Comparison of ENCODE assay signal across 1 mouse cellular context in the genomic region with DNA sequence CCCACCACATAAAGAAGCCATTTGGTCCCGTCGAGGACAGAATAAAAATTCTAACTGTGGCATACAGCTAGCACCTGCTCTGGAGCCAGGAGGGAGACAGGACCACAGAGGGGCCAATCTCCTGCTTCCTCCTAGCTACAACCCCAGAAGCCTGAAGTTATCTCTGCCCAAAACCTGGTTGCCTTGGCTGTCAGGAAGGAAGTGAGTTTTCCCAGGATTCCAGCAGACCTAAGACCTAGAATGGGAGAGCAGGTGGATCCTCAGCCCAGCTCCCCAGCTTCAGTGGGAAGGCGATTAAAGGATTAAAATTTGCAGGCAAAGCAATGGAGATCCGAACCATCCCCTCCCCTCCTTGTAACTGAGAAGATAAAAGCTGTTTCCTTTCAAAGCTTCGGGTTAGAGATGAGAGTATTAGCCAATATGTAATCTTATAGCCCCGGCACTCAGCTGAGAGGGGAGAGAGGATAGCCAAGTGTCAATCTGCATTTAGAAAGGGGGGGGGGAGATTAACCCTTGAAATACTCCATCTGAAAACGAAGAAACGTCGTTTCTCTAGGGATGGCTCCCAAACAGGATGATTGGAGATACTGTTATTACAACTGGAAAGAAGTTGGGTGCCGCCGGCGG.
A peak's percentile ranks its signal among the peaks of the same experiment; 100 is the strongest.
TF ChIP-seq lines count a peak whose summit lies in the region.

No protein-coding gene starts in this region.

TF ChIP-seq in MEL, 35 proteins besides CTCF, POLR2A, EP300 and RAD21 (continued from another document):
- TF ChIP-seq ZMIZ1 (IDR thresholded peaks at IDR 0.05; ENCODE audit: low read depth, low read length), result no peak
- peak; percentile 85 for TF ChIP-seq ETS1 (IDR thresholded peaks at IDR 0.05; ENCODE audit: low read depth, low read length)
- TF ChIP-seq ELF1 (IDR thresholded peaks at IDR 0.05; ENCODE audit: low read depth, low read length), result no peak
- no peak for TF ChIP-seq MXI1 (IDR thresholded peaks at IDR 0.05; ENCODE audit: low read depth, low read length)
